Mouse (Mus musculus) intestine, embryonic 14.5 days (tissue): ENCODE data around the gene Vim. TPM values are rescaled to one million over a fixed set of nuclear protein-coding genes. Genes with fewer than 3 reads are reported as not detected.
A peak's percentile ranks its signal among the peaks of the same experiment; 100 is the strongest.

Source experiments
- ATAC-seq: fragments of 200-750 bp; cut with Nextera tagmentation; replicated peaks from 2 replicates; pipeline ENCODE4 v1.8.0; 2017; ENCODE audit warnings: low read depth, moderate number of reproducible peaks, moderate TSS enrichment, moderate library complexity; ENCODE audit not compliant: low FRiP score, low TSS enrichment
- DNase-seq: peaks from one replicate; pipeline ENCODE4 v3.0.0-alpha.2; 2018; ENCODE audit warnings: low spot score
- H3K27ac ChIP-seq: fragments of 300-500 bp; sonication (generic); 2 replicates; pipeline ENCODE4 v1.5.1; 2014; ENCODE audit warnings: low read depth, mild to moderate bottlenecking, control low read depth
- H3K27me3 ChIP-seq: fragments of 300-500 bp; sonication (generic); replicated peaks from 2 replicates; pipeline ENCODE4 v1.6.1; 2014; ENCODE audit warnings: low read length, control low read depth; ENCODE audit not compliant: control insufficient read depth, insufficient read depth
- H3K36me3 ChIP-seq: fragments of 300-500 bp; sonication (generic); 2 replicates; pipeline ENCODE4 v1.6.1; 2014; ENCODE audit warnings: low read length, control low read depth; ENCODE audit not compliant: control insufficient read depth, insufficient read depth
- H3K4me1 ChIP-seq: fragments of 300-500 bp; sonication (generic); replicated peaks from 2 replicates; pipeline ENCODE4 v1.6.1; 2014; ENCODE audit warnings: low read length, control low read depth, mixed read lengths; ENCODE audit not compliant: control insufficient read depth, insufficient read depth
- H3K4me2 ChIP-seq: fragments of 300-500 bp; sonication (generic); 2 replicates; pipeline ENCODE4 v1.6.1; 2014; ENCODE audit warnings: low read length
- H3K4me3 ChIP-seq: fragments of 300-500 bp; sonication (generic); 2 replicates; pipeline ENCODE4 v1.5.1; 2014; ENCODE audit warnings: low read depth, low read length, control low read depth, mixed read lengths
- H3K9ac ChIP-seq: fragments of 300-500 bp; sonication (generic); 2 replicates; pipeline ENCODE4 v1.6.1; 2014; ENCODE audit warnings: mild to moderate bottlenecking, low read length
- H3K9me3 ChIP-seq: fragments of 300-500 bp; sonication (generic); 2 replicates; pipeline ENCODE4 v1.6.1; 2016; ENCODE audit warnings: low read length, control low read depth; ENCODE audit not compliant: control insufficient read depth
- WGBS: fragments of 180-500 bp; shearing (Covaris S2); extraction: QIAGEN DNeasy Blood & Tissue Kit; methylation state at CpG from one replicate; pipeline ENCODE4 v1.1.7; 2014; 5-methylcytosine and 5-hydroxymethylcytosine counted together
- polyA plus RNA-seq: library from polyadenylated mRNA; unstranded; fragments of >200 nt; fragmentation: Nextera tagmentation; extraction: Ambion mirVana; gene quantifications from 2 replicates; pipeline ENCODE4 v1.2.1, GENCODE M21; 2014

The Vim gene
- polyA plus RNA-seq, 1 experiment from 2014 or later: 503 TPM

DNA sequence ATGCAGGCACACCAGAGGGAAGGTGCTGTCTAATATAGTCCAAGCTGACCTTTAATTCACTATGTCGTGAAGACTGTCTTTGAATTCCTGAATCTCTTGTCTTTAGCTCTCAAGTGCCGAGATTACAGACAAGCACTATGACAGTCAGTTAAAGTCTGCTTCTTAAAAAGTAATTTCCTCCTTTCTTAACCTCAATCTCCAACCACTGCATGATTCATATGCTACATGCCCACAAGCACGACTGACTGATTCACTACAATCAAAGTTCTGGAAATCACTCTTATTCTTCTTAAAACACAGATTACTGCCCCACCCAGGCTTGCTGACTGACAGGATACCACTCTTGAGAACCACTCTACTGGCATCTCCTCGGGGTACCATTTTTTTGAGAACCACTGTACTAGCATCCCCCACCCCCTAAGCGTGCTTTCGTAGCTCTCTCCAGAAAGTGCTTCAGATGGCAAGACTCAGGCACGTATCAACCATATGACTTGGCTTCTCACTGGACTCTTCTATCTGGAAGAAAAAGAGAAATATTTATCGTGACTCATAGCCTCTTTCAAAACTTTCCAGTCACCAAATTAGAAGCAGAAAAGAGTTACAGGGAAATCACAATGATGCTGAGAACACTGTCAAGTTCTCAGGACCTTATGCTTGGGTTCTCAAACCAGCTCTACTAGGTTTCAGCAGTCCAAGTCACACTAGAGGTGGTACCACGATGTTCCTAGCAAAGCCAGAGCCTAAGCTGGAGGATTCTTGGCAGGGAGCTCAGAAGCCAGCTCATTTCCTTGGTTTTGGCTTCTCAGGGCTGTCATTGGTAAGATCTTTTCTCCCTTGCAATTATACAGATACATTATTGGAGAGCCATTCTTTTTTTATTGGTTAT, 16.3 kb upstream of the Vim start:
- no peaks in the 10 kb centered on the region for H3K9me3 ChIP-seq

DNA sequence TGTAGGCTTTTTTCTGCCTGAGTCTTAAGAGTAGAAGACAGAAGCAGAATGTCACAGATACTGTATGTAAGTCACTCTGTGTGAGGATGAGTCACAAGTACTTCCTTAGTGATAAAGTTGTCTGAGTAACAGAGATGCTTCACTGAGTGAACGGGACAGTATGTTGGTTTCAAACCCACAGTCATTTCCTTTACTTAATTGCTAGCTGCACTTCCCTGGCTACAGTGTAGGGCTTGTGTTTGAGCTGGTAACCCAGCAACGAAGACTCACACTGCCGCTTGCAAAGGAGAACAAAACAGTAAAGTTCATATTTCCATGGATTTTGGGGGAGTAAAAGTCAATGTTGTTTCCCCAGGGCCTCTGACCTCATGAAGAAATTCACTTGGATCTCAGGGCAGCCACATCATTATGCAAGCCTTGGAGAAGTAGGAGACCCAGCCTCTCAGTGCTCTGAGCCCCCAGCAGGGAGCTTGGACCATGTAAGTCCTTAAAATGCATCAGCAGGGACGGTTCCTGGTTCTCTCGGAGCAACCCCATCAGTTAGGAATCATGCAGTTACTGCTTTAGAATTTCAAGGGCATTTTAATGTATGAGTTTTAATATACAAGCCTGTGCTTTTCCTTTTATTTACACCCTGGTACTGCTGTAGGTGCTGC, 15.0 kb upstream of the Vim start:
- DNase-seq (no peak), ATAC-seq (no peak)
- H3K4me2 ChIP-seq: no peak overlapping the region
- no peaks in the 10 kb centered on the region for H3K9me3 ChIP-seq
- no peak overlapping the region for H3K9ac ChIP-seq
- H3K4me3 ChIP-seq: no peak overlapping the region
- H3K27me3 ChIP-seq: no peaks in the 10 kb centered on the region
- 47% methylated on average over 5 of the region's 5 CpGs for WGBS
- no peak overlapping the region for H3K27ac ChIP-seq
- no peaks in the 10 kb centered on the region for H3K36me3 ChIP-seq
- peaks cover 3% of the 10 kb centered on the region; the same call in 1 of the 2 replicates for H3K4me1 ChIP-seq

More for the DNA sequence above, 16.3 kb upstream of the Vim start:
- H3K27ac ChIP-seq: no peak overlapping the region
- H3K27me3 ChIP-seq: no peaks in the 10 kb centered on the region
- 85% methylated on average over 9 of the region's 9 CpGs for WGBS
- no peak overlapping the region for H3K9ac ChIP-seq
- no peak for DNase-seq
- no peak overlapping the region for H3K4me3 ChIP-seq
- H3K4me1 ChIP-seq: peaks cover 3% of the 10 kb centered on the region; the same call in 1 of the 2 replicates
- H3K36me3 ChIP-seq: no peaks in the 10 kb centered on the region
- no peak for ATAC-seq
- H3K4me2 ChIP-seq: no peak overlapping the region

DNA sequence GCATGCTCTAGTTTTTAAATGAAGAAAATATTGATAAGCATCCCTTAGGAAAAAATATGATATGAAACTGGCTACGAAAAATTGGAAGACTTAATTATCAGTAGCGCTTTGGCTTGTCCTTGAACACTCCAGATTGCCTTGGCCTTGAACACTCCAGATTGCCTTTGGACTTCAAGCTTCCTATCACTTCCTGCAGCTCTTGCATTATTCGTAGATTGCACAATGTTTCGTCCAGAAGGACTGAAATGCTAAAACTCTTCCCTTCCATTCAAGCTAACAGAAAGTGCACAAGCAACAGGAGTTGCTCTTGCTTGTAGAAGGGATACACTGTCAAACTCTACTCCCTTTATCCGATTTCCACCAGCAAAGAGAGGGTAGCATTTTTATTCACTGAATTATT, 14.4 kb upstream of the Vim start:
- H3K27ac ChIP-seq: no peak overlapping the region
- no peaks in the 10 kb centered on the region for H3K9me3 ChIP-seq
- H3K36me3 ChIP-seq: no peaks in the 10 kb centered on the region
- H3K4me2 ChIP-seq: no peak overlapping the region
- H3K9ac ChIP-seq: no peak overlapping the region
- H3K4me1 ChIP-seq: 0 out of 2 replicates have a peak, but pooled peaks cover 3% of the 10 kb centered on the region
- H3K4me3 ChIP-seq: no peak overlapping the region
- DNase-seq (no peak), ATAC-seq (no peak)
- no peaks in the 10 kb centered on the region for H3K27me3 ChIP-seq
- WGBS: 85% methylated on average over 5 of the region's 5 CpGs

DNA sequence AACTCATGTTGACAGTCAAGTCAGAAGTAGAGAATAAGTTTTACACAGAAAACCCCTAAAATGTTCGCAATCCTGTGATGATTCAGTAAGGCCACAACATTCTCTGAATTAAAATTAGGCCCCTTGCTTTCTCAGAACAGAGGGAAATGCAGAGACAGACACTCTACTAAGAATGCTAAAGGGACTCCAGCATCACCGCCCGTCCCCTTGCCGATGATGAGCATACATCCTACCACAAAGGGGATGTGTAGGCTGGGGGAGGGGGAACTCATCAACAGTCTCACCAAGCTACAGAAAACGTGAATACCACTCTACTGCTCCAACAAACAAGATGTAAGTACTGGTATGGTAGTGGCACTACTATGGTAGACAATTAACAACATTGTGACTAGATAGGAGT, 14.0 kb upstream of the Vim start:
- H3K27me3 ChIP-seq: no peaks in the 10 kb centered on the region
- H3K9me3 ChIP-seq: no peaks in the 10 kb centered on the region
- no peaks in the 10 kb centered on the region for H3K36me3 ChIP-seq
- H3K27ac ChIP-seq: no peak overlapping the region
- WGBS: 86% methylated on average over 5 of the region's 5 CpGs
- H3K4me1 ChIP-seq: 0 out of 2 replicates have a peak, but pooled peaks cover 3% of the 10 kb centered on the region
- DNase-seq: no peak
- ATAC-seq: no peak
- H3K4me2 ChIP-seq: no peak overlapping the region
- no peak overlapping the region for H3K4me3 ChIP-seq
- H3K9ac ChIP-seq: no peak overlapping the region

DNA sequence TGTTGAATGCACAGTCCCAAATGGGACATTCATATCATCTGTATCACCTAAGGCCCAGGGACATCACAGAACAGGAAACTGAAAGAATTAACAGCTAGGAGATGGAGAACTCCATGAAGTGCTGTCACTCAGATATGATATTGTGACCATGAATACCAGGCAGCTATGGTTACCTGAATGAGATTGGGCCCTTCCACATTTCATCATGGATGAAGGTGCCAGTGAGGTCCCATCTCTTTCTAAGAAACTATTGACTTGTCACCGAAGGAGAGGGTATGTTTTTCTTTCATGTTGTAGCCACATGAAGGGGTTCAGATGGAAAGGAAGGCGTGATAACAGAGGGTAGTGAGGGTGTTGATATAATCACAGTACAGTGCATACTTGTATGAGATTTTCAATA, 13.3 kb upstream of the Vim start:
- Histone ChIP-seq H3K9me3 (no peaks in the 10 kb centered on the region), H3K27me3 (no peaks in the 10 kb centered on the region), H3K4me3 (no peak overlapping the region), H3K27ac (no peak overlapping the region), H3K4me2 (no peak overlapping the region), H3K9ac (no peak overlapping the region), H3K4me1 (0 out of 2 replicates have a peak, but pooled peaks cover 3% of the 10 kb centered on the region), H3K36me3 (no peaks in the 10 kb centered on the region)
- DNase-seq (no peak), ATAC-seq (no peak)
- WGBS: 92% methylated on average over 2 of the region's 2 CpGs

DNA sequence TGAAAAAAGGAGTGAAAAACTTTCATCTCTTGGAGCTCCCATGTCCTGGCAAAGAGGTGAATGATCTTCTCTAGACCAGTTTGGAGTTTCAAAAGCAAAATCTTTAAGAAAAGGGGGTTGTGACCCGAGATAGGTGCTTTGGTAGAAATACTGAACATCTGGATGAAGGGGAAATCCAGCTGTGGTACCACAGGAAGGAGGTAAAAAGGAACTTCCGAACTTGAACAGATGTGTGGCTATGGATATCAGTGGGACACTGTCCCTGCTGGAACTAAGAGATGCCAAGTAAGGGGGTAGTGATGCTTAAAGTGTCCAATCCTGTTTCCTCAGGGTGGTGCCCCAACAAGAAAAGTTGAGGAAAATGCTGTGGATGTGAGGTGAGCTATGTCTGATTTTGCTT, 3.6 kb upstream of the Vim start:
- 83% methylated on average over 2 of the region's 2 CpGs for WGBS
- ATAC-seq: no peak
- no peak overlapping the region for H3K27ac ChIP-seq

DNA sequence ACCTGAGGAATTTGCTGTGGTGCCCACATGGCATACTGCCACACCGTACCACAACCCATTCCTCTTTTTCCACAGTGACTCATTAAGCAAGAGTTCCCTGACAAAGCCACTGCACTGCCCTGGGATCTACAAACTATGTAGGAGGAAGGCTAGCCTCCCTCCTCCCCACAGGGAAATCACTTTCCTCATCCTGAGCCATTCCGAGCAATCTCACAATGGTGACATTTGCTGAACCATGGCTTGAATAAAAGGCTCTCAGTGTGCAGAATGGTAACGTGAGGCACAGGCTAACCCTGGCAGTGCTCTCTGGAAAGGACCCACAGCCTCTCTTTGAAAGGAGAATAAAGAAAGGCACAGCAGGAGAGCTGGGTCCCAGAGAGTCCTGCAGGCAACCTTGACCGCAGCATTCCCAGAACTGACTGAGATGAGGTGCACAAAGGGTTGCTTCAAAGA, 1.6 kb upstream of the Vim start:
- ATAC-seq: no peak
- Histone ChIP-seq H3K36me3 (peaks cover 9% of the 10 kb centered on the region), H3K9me3 (no peaks in the 10 kb centered on the region), H3K9ac (no peak overlapping the region), H3K27me3 (no peaks in the 10 kb centered on the region), H3K4me2 (peak overlapping the region; percentile 18), H3K4me1 (peaks cover 13% of the 10 kb centered on the region), H3K4me3 (no peak overlapping the region), H3K27ac (peak overlapping the region; percentile 98)
- WGBS: 49% methylated on average over 4 of the region's 4 CpGs
- DNase-seq: no peak

More for the DNA sequence above, 3.6 kb upstream of the Vim start:
- no peak for DNase-seq
- H3K4me3 ChIP-seq: no peak overlapping the region
- no peaks in the 10 kb centered on the region for H3K27me3 ChIP-seq
- H3K4me1 ChIP-seq: peaks cover 4% of the 10 kb centered on the region; the same call in 1 of the 2 replicates
- no peaks in the 10 kb centered on the region for H3K9me3 ChIP-seq
- H3K36me3 ChIP-seq: no peaks in the 10 kb centered on the region
- H3K4me2 ChIP-seq: no peak overlapping the region
- no peak overlapping the region for H3K9ac ChIP-seq

DNA sequence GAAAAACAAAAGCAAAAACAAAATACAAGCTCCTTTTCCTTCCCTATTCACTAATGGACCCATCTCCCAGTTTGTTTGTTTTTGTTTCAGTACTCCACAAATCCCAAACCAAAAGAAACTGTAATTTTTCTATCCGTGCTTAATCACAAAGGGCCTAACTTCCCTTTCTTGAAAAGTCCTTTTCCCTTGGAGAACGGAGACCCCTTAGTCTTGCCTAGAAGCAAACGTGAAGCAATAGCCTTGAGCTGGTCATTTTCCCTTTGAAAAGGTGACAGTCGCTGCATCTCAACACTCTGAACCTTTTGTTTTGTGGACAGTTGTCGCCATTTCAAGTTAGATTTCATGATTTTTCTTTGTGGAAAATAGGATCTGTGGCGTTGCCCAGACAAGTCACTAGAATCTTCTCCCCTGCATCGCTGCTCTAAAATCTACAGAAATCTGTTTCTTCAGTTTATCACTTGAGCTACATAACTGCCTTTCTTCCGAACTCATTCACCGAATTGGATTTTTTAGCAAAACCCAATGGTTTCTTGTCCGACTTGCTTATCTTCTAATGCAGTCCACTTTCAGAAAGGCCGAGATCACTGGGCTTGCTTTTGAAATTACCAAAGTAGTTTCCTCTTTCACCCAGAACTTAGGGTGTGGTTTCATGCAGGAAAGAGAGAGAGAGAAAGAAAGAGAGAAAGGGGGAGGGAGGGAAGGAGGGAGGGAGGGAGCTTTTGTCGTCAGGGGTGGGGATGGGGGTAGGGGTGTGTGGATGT, 900 bp upstream of the Vim start:
- no peaks in the 10 kb centered on the region for H3K27me3 ChIP-seq
- ATAC-seq: 0 out of 2 replicates have a peak, but pooled peaks have one; percentile 0
- H3K4me1 ChIP-seq: peaks cover 13% of the 10 kb centered on the region
- DNase-seq: peak; percentile 53
- H3K36me3 ChIP-seq: peaks cover 13% of the 10 kb centered on the region
- peak overlapping the region; percentile 98 for H3K27ac ChIP-seq
- peak overlapping the region; percentile 81 for H3K9ac ChIP-seq
- peak overlapping the region; percentile 64 for H3K4me2 ChIP-seq
- no peaks in the 10 kb centered on the region for H3K9me3 ChIP-seq
- peak overlapping the region; percentile 87 for H3K4me3 ChIP-seq
- 11% methylated on average over 12 of the region's 12 CpGs for WGBS
